Mouse (Mus musculus) midbrain, embryonic 10.5 days (tissue): ENCODE measurements around the gene Kcnma1. TPM values are rescaled to one million over a fixed set of nuclear protein-coding genes. Genes with fewer than 3 reads are reported as not detected.

Experiments used
- DNase-seq: peaks from one replicate; pipeline ENCODE4 v3.0.0-alpha.2; 2017; ENCODE audit warnings: low spot score
- H3K27ac ChIP-seq: fragments of 300-500 bp; sonication (generic); replicated peaks from 2 replicates; pipeline ENCODE4 v1.5.1; 2016; ENCODE audit warnings: mild to moderate bottlenecking
- H3K27me3 ChIP-seq: fragments of 300-500 bp; sonication (generic); 2 replicates; pipeline ENCODE4 v1.6.1; 2016; ENCODE audit warnings: low read depth, mild to moderate bottlenecking; ENCODE audit not compliant: poor library complexity, severe bottlenecking
- H3K36me3 ChIP-seq: fragments of 300-500 bp; sonication (generic); 2 replicates; pipeline ENCODE4 v1.6.1; 2016; ENCODE audit warnings: mild to moderate bottlenecking, moderate library complexity
- H3K4me1 ChIP-seq: fragments of 300-500 bp; sonication (generic); 2 replicates; pipeline ENCODE4 v1.6.1; 2016
- H3K4me3 ChIP-seq: fragments of 300-500 bp; sonication (generic); 2 replicates; pipeline ENCODE4 v1.5.1; 2016; ENCODE audit warnings: mild to moderate bottlenecking, moderate library complexity
- H3K9me3 ChIP-seq: fragments of 300-500 bp; sonication (generic); replicated peaks from 2 replicates; pipeline ENCODE4 v1.6.1; 2016; ENCODE audit warnings: mild to moderate bottlenecking
- WGBS: fragments of 180-500 bp; shearing (Covaris S2); methylation state at CpG from one replicate; pipeline ENCODE4 v1.1.7; 2016; 5-methylcytosine and 5-hydroxymethylcytosine counted together
- polyA plus RNA-seq: library from polyadenylated mRNA; unstranded; fragments of >200 nt; fragmentation: Nextera tagmentation; extraction: Ambion mirVana; gene quantifications from 2 replicates; pipeline ENCODE4 v1.2.1, GENCODE M21; 2016

The Kcnma1 gene
- polyA plus RNA-seq, 1 experiment from 2014 or later, result 0.49 TPM

GRCm38 (mm10) chr14:23475129-23475528, 539.2 kb downstream of the Kcnma1 start:
- 92% methylated on average over 4 of the region's 4 CpGs for WGBS
- no peaks in the 10 kb centered on the region for H3K4me1 ChIP-seq
- H3K36me3 ChIP-seq, result no peaks in the 10 kb centered on the region
- no peak overlapping the region for H3K4me3 ChIP-seq
- H3K9me3 ChIP-seq, result no peaks in the 10 kb centered on the region
- DNase-seq, result no peak
- H3K27me3 ChIP-seq, result no peaks in the 10 kb centered on the region
- H3K27ac ChIP-seq, result no peak overlapping the region

GRCm38 (mm10) chr14:23470071-23470470, 544.2 kb downstream of the Kcnma1 start:
- 93% methylated on average over 2 of the region's 2 CpGs for WGBS
- no peaks in the 10 kb centered on the region for H3K4me1 ChIP-seq

DNA sequence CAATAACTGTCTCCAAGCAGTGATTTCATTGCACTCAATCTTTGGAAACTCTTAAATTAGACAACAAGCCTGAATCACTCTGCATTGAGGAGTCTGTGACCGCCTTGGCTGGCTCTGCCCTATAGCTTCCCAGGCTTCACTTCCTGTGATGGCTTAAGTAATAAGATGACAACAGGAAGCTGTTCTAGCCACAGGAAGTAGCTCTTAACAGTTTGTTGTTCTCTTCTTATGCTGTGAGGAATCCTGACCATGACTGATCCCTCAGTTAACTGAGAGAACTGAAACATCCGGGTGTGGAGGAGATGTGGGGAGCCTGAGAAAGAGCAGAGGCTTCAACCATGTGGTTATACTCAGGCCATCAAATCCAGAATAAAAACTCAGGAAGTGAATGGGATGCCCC, 549.2 kb downstream of the Kcnma1 start:
- H3K4me3 ChIP-seq, result no peak overlapping the region

More at GRCm38 (mm10) chr14:23470071-23470470, 544.2 kb downstream of the Kcnma1 start:
- no peaks in the 10 kb centered on the region for H3K27me3 ChIP-seq
- H3K4me3 ChIP-seq, result no peak overlapping the region
- H3K27ac ChIP-seq, result no peak overlapping the region
- DNase-seq, result no peak
- H3K36me3 ChIP-seq, result no peaks in the 10 kb centered on the region
- no peaks in the 10 kb centered on the region for H3K9me3 ChIP-seq

GRCm38 (mm10) chr14:23458560-23458959, 555.7 kb downstream of the Kcnma1 start:
- H3K27me3 ChIP-seq, result no peaks in the 10 kb centered on the region
- 66% methylated on average over 4 of the region's 4 CpGs for WGBS
- no peak overlapping the region for H3K4me3 ChIP-seq
- no peak overlapping the region for H3K27ac ChIP-seq
- H3K4me1 ChIP-seq, result peaks cover 10% of the 10 kb centered on the region
- DNase-seq, result no peak
- H3K9me3 ChIP-seq, result no peaks in the 10 kb centered on the region
- H3K36me3 ChIP-seq, result no peaks in the 10 kb centered on the region

More for the DNA sequence above, 549.2 kb downstream of the Kcnma1 start:
- Histone ChIP-seq H3K27ac (no peak overlapping the region), H3K36me3 (no peaks in the 10 kb centered on the region), H3K27me3 (no peaks in the 10 kb centered on the region), H3K9me3 (no peaks in the 10 kb centered on the region), H3K4me1 (no peaks in the 10 kb centered on the region)
- 79% methylated on average over 2 of the region's 2 CpGs for WGBS
- no peak for DNase-seq

GRCm38 (mm10) chr14:23451681-23452080, 562.6 kb downstream of the Kcnma1 start:
- no peaks in the 10 kb centered on the region for H3K36me3 ChIP-seq
- H3K27me3 ChIP-seq, result no peaks in the 10 kb centered on the region
- WGBS, result 87% methylated on average over 6 of the region's 6 CpGs
- H3K4me3 ChIP-seq, result no peak overlapping the region
- H3K9me3 ChIP-seq, result no peaks in the 10 kb centered on the region
- no peak for DNase-seq
- 0 out of 2 replicates have a peak, but pooled peaks cover 3% of the 10 kb centered on the region for H3K4me1 ChIP-seq
- no peak overlapping the region for H3K27ac ChIP-seq

DNA sequence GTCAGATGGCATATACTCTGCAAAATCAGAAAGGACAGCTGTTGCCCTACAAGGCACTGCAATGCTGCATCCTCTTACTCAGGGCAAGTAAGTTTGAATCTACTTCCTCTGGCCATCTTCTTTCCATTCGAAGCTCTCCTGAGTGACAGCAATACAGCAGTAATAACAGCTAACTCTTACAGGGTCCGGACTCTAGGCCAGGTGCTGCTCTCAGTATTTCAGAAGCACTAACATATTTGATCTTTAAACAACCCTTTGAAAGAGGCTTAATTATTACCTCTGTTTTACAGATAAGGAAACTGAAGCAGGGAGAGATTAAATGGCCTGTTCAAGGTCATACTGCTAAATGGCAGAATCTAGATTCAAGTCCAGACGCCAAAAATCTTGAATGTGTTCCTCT, 576.8 kb downstream of the Kcnma1 start:
- Histone ChIP-seq H3K27me3 (no peaks in the 10 kb centered on the region), H3K4me1 (no peaks in the 10 kb centered on the region), H3K36me3 (no peaks in the 10 kb centered on the region), H3K4me3 (no peak overlapping the region), H3K27ac (no peak overlapping the region), H3K9me3 (no peaks in the 10 kb centered on the region)
- no peak for DNase-seq
- WGBS, result 92% methylated on average over 3 of the region's 3 CpGs

- Histone ChIP-seq H3K27me3 (no peaks in the 10 kb centered on the region), H3K9me3 (no peaks in the 10 kb centered on the region), H3K4me1 (no peaks in the 10 kb centered on the region), H3K4me3 (no peak overlapping the region), H3K27ac (no peak overlapping the region), H3K36me3 (no peaks in the 10 kb centered on the region)
- WGBS, result 81% methylated on average over 8 of the region's 8 CpGs
- DNase-seq, result no peak
Observed at GRCm38 (mm10) chr14:23435861-23436260, 578.4 kb downstream of the Kcnma1 start.

DNA sequence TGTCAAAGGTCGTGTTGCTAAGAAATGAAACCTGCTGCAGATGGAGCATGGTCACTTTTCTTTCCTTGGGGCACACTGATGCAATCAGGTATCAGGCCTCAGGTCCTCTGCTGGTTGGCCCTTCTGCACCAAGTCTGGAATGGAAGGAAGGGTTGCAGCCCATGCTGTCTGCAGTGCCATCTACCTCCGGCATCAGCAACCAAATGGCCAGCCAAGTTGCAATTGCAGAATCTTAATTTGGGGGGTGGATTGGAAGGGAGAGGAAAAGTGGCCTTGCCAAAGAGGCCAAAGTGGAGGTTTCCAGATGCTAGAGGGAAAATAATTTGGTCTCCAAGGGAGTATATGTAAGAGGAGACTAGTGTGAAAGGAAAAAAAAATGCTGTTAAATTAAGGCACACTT, 584.3 kb downstream of the Kcnma1 start:
- Histone ChIP-seq H3K27me3 (no peaks in the 10 kb centered on the region), H3K36me3 (no peaks in the 10 kb centered on the region)
- 86% methylated on average over 2 of the region's 2 CpGs for WGBS

GRCm38 (mm10) chr14:23429043-23429442, 585.2 kb downstream of the Kcnma1 start:
- Histone ChIP-seq H3K4me3 (no peak overlapping the region), H3K27me3 (no peaks in the 10 kb centered on the region), H3K4me1 (no peaks in the 10 kb centered on the region), H3K27ac (no peak overlapping the region), H3K9me3 (no peaks in the 10 kb centered on the region), H3K36me3 (no peaks in the 10 kb centered on the region)
- WGBS, result 28% methylated on average over 4 of the region's 4 CpGs
- peak; percentile 19 for DNase-seq

More for the DNA sequence above, 584.3 kb downstream of the Kcnma1 start:
- H3K9me3 ChIP-seq, result no peaks in the 10 kb centered on the region
- H3K4me3 ChIP-seq, result no peak overlapping the region
- H3K27ac ChIP-seq, result no peak overlapping the region
- no peaks in the 10 kb centered on the region for H3K4me1 ChIP-seq
- DNase-seq, result no peak

GRCm38 (mm10) chr14:23422481-23423040, 591.7 kb downstream of the Kcnma1 start:
- WGBS, result 72% methylated on average over 12 of the region's 12 CpGs
- Histone ChIP-seq H3K4me1 (peaks cover 10% of the 10 kb centered on the region), H3K27me3 (no peaks in the 10 kb centered on the region), H3K9me3 (no peaks in the 10 kb centered on the region), H3K27ac (no peak overlapping the region), H3K36me3 (no peaks in the 10 kb centered on the region), H3K4me3 (no peak overlapping the region)
- no peak for DNase-seq

DNA sequence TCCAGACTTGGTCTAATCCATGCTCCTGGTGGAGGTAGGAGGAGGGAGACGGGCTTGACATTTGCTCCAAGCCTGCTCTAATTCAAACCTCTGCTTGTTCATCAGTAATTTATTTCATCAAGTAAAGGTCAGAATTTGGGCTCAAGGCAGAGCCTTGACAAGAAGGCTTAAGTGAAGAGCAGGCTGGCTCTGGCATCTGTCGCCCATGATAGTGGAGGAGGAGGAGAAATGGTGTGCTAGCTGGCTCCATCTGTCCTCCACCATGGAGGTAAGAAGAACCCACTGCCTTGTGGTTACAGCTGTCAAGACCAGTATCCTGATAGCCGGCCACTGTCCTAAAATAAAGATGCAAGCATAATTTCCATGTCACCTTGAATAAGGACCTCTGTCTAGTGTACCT, 595.3 kb downstream of the Kcnma1 start:
- H3K9me3 ChIP-seq, result no peaks in the 10 kb centered on the region
- H3K36me3 ChIP-seq, result no peaks in the 10 kb centered on the region
- no peak overlapping the region for H3K4me3 ChIP-seq
- no peak for DNase-seq
- peaks cover 10% of the 10 kb centered on the region for H3K4me1 ChIP-seq
- no peaks in the 10 kb centered on the region for H3K27me3 ChIP-seq
- WGBS, result 90% methylated on average over 3 of the region's 3 CpGs
- no peak overlapping the region for H3K27ac ChIP-seq

- 99% methylated on average over 2 of the region's 2 CpGs for WGBS
- DNase-seq, result no peak
- H3K4me3 ChIP-seq, result no peak overlapping the region
- no peaks in the 10 kb centered on the region for H3K4me1 ChIP-seq
- H3K9me3 ChIP-seq, result no peaks in the 10 kb centered on the region
- no peaks in the 10 kb centered on the region for H3K36me3 ChIP-seq
- H3K27ac ChIP-seq, result no peak overlapping the region
- no peaks in the 10 kb centered on the region for H3K27me3 ChIP-seq
Observed at GRCm38 (mm10) chr14:23407051-23407450, 607.2 kb downstream of the Kcnma1 start.

- H3K9me3 ChIP-seq, result no peaks in the 10 kb centered on the region
- DNase-seq, result peak; percentile 54
- peaks cover 3% of the 10 kb centered on the region; the same call in 1 of the 2 replicates for H3K27me3 ChIP-seq
- H3K4me1 ChIP-seq, result peaks cover 17% of the 10 kb centered on the region
- WGBS, result 18% methylated on average over 6 of the region's 6 CpGs
- H3K27ac ChIP-seq, result peak overlapping the region; percentile 72
- H3K4me3 ChIP-seq, result no peak overlapping the region
- H3K36me3 ChIP-seq, result no peaks in the 10 kb centered on the region
Observed at GRCm38 (mm10) chr14:23400777-23401469, 613.4 kb downstream of the Kcnma1 start.
